Mouse (Mus musculus) layer of hippocampus, adult 18-20 months (tissue): ENCODE measurements around the gene Tmem200a. TPM values are rescaled to one million over a fixed set of nuclear protein-coding genes. Genes with fewer than 3 reads are reported as not detected.
A peak's percentile ranks its signal among the peaks of the same experiment; 100 is the strongest.

Source experiments
- DNase-seq, 2 experiments: peaks; one replicate each; pipeline ENCODE4 v3.0.0; 2022; ENCODE audit warnings: low spot score in 2 of 2
- long read RNA-seq: library from polyadenylated mRNA; stranded (forward); transcript quantifications from one replicate; pipeline ENCODE4 v2.0.0, GENCODE M21; 2021
- total RNA-seq, 2 experiments: library from RNA; stranded (reverse); gene quantifications; 2 replicates each; pipeline ENCODE4 v1.2.3; 2021

The Tmem200a gene
- total RNA-seq, result 10 to 100 TPM; 26.8 to 28.4 TPM
- long read RNA-seq, full-length matches to known transcripts, result 26 of 28 reads
- long read RNA-seq, partial matches to known transcripts, result 0 of 28 reads
- long read RNA-seq, other reads (novel, unspliced or antisense), result 2 of 28 reads

DNA sequence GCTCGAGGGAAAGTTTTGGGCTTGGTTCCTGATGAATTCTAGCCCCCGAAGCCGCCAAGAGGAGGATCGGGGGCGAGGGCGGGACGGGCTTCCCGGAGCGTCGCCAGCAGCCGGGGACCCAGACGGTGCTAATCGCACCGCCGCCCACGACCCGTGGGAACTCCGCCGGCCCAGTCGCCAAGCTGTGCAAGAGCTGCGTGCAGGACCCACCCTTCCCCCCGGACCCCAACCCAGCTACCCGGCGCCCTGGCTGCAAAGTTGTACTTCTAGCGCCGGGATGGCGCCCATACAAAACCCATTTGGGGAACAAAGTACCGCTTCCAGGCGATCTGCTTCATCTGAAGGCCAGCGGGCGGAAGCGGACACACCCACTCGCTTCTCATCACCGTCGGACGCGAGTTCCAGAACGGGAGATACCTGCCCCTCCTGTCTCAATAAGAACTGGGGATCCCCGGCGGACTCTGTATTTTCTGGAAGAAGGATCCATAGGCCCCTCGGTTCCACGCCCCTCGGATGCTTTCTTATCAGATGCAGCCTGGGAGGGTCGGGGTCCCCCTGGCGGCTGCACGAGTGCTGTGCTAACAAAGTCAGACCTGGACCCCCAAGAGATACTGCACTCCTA lies at the start of gene Tmem200a:
Tmem200a (minus strand) TSS at position 532 of the 622 bp plus-strand sequence.
- DNase-seq, result peak; percentile 65 to 81

DNA sequence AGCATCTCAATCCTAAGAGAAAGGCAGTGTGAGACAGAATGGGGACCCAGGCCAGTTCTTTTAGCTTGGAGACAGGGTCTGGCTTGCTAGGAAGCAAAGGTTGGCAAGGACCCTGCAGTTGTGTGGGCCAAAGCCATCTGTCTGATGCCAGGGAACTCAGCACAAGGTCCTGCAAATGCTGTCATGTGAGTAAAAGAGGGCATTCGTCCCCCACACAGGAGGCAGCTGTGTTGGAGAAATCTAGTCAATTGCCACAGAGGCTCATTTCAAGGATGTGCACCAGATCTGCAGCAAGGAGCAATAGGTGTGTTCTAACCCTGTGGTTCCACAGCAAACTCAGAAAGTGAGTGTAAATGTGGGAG lies 41.0 kb upstream of the Tmem200a start:
- peak in 1 of 2 experiments; percentile 8 for DNase-seq

DNA sequence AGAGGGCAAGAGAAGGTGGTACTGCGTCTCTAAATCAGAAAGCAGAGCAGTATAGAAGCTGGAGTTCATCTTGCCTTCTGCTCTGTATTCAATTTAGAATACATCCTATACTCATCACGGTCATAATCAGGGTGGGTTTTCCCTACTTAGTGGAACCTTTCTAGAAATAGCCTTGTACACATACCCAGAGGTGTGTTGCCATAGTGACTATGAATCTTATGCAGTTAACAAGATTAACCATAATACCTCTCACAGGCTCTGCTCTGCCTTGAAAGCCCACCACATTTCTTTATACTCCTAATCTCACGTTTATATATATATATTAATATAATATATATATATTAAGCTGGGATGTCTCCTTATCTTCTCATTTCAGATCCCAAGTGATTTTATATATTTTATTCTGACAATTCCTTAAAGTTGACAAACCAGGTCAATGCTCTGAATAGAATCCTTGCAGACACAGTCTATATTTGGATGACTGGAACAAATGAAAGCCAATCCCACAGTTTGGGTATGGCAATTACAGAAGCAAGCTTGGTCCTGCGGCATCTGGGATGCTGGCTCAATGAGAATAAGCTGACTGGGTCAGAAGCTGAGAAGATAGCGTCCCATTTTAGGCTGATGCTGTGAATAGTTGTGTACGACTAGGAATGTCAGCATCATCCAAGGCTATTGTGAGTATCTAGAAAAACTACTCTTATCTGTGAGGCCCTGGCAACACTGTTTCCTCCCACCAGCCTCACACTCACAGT lies 40.4 kb upstream of the Tmem200a start:
- no peak for DNase-seq

DNA sequence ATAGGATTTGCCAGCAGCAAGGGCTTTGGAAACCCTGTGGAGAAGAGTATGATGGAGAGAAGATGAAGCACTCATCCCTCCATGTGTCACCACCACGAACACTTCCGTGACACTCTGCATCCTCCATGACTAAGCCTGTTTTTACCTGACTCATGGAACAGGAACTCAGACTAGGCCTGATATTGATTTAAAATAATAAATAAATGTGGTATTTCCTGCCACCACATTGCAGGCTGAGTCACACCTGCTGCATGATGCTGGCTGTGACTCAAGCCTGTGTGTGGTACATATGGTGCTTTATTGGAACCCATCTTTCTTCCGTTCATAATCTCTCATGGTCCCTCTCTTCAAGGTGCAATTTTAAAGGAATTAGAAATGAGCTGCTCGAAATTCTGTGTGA lies 35.6 kb upstream of the Tmem200a start:
- peak; percentile 5 to 45 for DNase-seq

DNA sequence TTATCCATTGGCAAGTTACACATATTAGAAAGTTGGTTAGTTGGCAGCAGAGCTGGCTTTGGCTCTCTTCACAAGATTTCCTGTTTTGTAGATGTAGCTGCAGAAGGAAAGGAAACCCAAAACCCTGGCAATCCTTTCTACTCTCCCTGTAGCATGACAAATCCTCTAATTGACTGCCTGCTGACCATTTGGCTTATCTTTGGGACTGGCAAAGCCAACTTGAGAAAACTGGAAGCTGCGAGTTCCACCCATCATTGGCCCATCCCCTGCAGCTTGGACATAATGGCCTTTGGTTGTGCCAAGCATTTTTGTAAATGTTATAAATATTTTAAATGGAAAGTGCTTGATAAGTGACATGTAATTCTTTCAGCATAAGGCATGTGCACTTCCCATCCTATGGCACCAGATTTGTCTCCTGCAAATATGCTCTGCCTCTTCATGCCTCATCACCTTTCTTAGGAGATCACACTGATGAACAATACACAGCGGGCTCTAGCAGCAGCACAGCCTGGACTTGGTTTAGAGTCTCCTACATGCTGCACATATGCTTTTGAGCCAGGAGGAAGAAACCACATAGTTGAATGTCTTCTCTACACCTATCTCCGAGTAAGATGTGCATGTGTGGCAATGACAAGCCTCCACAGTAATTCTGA lies 24.6 kb upstream of the Tmem200a start:
- no peak for DNase-seq

DNA sequence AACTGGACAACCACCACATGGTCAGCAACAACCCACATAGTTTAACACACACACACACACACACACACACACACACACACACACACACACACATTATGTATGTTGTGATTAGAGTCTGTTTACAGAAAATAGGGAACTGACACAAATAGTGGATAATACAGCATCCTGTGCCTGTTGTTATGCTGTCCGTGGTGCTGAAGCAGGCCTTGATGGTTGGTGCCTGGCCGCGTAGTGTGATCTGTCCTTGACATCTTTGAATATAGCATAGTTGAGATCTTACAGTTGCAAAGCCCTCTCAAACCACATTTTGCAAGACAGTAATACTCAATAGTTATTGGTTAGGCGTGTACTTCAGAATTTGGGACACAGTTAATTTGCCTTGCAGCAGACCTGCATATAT lies 3.2 kb upstream of the Tmem200a start:
- DNase-seq, result no peak

DNA sequence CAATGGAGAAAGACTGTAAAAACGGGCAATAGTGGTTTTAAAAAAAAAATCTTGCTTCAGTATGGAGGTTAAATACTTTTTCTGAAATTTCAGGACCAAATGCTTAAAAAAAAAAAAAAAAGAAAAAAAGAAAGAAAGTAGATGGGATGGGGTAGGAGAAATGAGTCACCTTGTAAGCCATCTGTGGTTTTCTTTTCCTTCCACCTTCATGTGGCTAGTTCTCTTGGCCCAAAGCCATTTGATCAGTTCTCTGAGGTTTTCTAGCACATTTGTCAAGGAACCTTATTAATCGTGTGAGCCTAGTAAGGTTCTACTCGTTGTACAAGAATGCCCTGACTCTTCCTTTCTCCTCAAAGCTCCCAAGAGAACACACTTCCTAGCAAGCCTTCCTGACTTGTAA lies 826 bp upstream of the Tmem200a start:
- no peak for DNase-seq

DNA sequence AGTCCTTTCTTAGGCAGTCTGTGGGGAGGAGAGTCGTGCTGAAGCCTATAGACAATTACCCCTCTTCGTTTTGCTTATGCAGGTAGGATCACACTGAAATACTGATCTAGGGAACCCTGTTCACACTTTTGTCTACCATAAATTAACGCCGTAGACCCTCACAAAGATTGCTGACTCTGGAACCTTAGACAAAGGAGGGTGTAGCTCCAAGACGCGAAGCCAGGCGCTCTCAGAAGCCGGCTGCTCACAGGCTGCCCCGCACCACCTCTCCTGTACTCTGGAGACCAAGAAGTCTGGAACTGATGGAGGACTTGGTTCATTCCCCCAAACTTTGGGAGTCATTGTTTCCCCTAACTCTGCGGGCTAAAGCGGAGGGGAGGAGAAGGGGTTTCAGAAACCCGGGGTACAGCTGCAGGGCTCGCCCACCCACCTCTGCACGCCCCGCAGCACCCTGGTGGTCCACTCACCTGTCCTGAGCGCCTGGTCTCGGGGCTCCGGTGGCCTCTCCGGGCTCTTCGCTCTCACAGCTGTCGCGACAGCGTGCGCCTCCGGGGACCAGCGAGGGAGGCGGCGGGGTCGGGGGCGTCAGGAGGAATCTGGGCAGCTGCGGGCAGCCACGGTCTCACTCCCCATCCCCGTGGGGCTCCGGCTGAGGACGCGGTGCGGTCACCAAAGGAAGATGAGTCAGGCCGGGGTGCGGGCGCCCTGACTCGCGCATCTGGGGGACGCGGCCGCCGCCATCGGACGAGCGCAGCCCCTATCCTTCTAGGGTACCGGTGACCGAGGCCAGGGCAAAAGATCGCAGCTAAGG lies 976 bp downstream of the Tmem200a start, which contains the start of gene Gm9767:
Gm9767 (plus strand) TSS at position 585 of the 811 bp plus-strand sequence.
- DNase-seq, result peak; percentile 13 to 27

DNA sequence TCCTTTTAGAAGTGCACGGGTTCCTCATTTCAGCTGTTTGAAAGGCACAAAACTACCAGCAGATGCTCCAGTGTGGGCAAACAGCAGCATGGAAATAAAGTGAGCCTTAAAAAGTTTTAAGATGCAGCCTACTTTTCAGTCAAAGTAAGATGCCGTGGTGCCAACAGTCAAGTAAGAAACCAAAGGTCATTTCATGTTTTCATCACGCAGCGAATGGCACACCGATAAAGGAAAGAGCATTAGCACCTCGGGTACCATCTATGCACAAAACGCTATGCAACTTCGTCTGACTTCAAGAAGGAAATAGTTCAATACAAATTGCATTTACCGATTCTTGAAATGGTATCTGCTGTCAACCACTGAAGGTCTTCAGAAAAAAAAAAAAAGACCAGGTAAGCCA lies 1.9 kb downstream of the Tmem200a start:
- DNase-seq, result no peak

DNA sequence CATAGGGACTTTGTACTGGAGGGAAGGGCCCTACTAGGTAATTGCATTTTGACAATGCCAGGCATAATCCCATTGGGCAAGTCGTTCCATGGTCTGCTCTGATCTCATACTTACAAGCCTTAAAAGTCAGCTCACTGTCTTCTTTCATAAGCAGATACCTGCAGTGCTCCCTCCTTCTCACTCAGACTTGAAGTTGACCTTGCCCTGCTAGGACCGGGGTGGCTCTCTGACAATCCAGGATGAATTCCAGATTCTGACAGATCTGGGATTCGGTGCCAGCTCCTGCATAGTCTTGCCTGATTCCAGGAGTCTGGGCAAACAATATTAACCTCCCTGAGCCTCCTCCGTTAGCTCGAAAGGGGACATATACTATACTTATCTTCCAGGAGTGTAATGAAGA lies 6.9 kb downstream of the Tmem200a start:
- DNase-seq, result no peak

DNA sequence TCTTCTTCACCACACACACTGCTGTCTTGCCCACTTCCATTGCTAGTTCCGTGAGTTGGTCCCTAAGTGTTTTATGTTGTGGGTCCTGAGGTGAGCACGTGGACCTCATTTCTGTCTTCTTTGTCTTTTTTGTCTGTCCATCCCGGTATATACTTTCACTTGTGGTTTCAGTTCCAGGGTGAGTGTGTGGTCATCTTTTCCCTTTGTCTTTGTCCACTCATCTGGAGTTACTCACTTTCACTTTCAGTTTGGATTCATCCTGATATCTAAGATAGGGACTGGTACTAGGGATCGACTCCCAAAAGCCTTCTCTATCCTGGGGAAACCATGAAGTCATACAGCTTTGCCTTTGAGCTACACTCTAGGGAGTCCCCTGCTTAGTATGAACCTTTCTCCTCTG lies 15.8 kb downstream of the Tmem200a start:
- no peak for DNase-seq

DNA sequence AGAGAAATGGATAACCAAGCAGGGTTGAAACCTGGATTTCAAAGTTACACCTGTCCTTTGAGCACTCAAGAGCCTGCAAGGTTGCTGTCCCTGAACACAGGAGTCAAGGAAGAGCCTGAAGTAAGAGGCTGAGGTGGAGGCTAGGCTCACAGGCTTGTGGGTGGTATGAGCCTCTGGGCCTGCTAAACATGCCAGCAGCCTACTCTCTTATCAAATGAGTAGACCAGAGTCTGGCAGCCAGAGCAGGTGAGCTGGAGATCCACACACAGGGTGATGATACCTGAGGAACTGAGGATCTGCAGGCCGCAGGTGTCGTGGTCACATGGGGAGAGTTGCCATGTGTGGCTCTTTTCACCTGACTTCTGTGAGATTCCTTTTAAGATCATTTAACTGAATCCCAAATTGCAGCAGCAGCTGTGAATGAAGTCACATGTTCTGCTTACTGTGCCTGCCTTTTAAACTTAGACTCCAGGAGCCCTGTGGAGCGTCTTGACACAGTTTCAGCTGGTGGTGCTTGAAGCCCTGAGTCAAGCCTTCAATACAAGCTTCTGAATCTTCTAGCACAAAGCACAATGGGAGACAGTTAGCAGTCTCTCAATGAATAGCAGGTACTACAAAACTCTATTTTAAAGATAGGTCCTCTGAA lies 19.1 kb downstream of the Tmem200a start:
- DNase-seq, result peak in 1 of 2 experiments; percentile 20

DNA sequence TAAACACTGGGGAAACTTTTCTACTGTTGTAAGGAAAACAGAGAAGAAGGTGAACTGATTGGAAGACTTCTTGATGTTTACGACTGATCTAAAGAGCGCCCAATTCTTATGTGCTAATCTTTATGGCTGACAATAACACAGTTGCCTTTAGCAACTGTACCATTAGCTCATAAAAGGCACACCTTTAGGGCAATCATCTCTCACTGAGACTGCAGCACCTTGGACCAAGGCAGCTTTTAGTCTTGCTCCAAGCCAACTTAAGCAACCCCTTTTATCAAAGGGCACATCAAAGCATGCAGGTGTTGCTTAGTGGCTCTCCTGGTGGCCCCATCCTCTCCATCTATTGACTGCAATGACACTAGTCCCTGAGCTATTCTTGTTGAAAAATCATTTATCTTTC lies 27.7 kb downstream of the Tmem200a start:
- no peak for DNase-seq

DNA sequence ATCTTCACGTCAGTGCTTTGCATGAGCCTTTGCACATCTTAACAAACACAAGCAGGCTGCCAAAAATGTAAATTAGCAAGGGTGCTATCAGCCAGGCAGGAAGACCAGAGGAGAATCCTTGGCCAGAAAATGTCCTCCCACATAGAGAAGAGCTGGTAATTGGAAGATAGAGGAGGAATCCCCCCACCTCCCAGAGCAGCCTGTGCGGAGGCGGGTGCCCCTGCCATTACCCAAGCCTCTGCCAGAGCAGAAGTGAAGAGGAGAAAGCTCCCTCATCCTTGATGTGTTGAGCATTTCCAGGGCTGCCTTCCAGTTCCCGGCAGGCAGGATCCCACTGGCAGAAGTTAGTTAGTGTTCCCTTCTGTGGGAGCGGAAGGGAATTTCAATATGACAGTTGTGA lies 43.9 kb downstream of the Tmem200a start:
- peak; percentile 91 for DNase-seq

DNA sequence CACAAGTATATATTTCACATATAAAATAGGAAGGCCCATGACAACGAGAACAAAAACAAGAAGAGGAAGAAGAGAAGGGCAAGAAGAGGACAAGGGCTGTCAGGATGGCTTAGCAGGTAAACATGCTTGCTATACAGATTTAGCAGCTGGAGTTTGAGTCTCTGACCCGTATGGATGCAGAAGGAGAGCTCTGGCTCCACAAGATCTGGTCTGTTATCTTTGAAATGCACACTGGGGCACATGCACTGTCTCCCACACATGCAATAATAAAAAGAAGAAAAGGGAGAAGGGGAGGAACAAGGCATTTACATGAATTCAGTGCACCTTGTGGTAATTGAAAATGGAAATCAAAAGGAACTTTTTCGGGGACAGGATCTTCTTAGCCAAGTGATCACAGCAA lies 60.1 kb downstream of the Tmem200a start:
- no peak for DNase-seq

DNA sequence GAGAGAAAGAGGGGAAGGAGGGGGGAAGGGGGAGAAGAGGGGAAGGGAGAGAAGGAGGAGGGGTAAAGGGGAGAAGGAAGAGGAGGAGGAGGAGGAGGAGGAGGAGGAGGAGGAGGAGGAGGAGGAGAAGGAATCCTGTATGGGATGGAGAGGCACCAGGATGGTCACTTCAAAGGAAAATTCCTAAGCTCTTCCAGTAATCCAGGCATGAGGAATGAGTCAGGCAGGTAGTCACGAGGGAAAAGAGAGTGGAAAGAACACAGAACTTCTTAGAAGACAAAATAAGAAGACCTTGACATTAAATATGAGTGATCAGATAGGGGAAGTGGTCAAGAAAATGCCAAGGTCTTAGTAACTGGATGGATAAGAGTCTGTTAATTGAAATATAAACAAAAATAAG lies 64.6 kb downstream of the Tmem200a start:
- no peak for DNase-seq

DNA sequence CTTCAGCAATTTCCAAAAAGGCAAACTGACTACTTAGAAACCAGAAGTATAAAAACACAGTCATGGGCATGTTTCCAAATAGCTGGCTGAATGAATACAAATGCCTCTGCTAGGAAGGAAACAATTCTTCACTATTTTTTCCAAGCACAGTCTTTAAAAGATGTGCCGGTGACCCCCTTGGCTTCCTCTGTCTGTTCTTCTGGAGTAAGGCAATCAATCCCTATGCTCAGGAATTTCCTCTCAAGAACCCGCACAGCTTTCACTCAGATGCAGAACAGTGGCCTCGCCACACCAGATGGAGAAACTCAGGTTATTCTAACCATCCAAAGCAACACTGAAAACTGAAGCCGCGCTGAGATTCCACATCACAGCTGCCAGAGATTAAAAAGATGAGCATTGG lies 69.9 kb downstream of the Tmem200a start:
- peak in 1 of 2 experiments; percentile 26 for DNase-seq

DNA sequence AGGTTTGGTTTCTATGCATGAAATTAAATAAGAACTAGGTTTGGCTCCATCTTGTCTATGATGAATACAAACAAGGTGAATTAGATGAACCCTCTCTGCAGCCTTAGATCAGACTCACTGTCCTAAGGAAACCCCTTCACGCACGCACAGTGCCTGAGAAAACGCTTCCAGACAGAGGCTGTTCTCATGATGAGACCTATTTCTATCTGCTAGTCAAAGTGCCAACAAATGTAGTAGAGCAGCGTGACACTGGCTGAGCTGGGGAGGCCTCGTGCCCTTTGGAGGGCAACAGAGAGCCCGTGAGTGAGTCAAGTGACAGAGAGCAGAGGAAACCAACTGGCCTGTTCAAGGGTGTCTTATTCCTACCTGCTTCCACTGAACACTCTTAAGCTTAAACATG lies 73.4 kb downstream of the Tmem200a start:
- no peak for DNase-seq

DNA sequence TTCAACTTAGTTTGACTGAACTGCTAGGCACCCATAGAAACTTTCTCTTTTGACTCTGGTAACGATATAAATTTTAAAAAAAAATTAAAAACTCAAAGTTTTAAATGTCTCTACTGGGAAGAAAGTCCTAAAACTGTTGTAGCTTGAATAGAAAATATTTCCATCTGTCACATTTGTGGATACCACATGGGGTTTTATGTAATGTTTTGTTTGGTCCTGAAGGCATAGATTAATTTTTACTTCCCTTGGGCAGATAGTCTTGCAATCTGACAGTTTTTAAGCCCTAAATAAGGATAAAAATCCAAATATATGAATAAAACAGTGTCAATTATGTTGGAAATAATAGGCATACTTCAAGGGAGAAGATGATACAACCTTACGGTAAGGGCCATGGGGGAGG lies 78.0 kb downstream of the Tmem200a start:
- peak in 1 of 2 experiments; percentile 50 for DNase-seq

DNA sequence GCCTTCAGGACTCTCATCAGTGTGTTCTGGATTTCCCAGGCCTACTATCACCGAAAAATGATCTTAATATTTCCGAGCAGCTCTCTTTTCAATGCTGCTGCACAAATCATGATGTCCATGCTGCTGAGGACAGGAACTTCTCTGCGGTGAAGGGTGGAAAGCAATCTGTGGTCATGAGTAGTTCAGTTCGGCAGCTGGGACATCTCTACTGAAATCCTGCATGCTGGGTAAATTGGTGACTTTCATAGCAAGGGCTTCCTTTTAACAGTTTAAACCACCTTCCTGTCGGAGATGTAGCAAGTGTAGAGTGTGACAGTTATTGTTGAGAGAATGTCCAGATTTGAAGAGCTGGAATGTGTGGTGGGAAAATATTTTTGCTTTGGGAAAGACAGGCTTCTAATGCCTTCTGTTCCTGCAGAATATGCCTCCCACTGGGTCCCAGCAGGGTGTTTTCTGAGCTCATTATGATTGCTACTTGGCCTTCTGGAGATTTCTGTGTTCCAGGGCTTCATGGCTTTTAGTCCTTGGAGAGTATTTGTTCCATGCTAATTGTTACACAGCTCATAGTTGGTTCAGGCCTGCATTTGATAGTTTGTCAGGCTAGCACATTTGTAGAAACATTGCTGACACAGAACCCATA lies 79.4 kb downstream of the Tmem200a start:
- DNase-seq, result peak; percentile 32 to 62
